Mouse (Mus musculus) midbrain, embryonic 16.5 days (tissue): ENCODE results near the gene Hadha. TPM values are rescaled to one million over a fixed set of nuclear protein-coding genes. Genes with fewer than 3 reads are reported as not detected.
A peak's percentile ranks its signal among the peaks of the same experiment; 100 is the strongest.

ENCODE experiments used
- ATAC-seq: fragments of 200-750 bp; cut with Nextera tagmentation; 2 replicates; pipeline ENCODE4 v1.8.0; 2017; ENCODE audit warnings: moderate TSS enrichment
- H3K27ac ChIP-seq: fragments of 300-500 bp; sonication (generic); 2 replicates; pipeline ENCODE4 v1.5.1; 2014; ENCODE audit warnings: mild to moderate bottlenecking, low read length, mixed read lengths
- H3K27me3 ChIP-seq: fragments of 300-500 bp; sonication (generic); 2 replicates; pipeline ENCODE4 v1.6.1; 2014; ENCODE audit warnings: low read depth, low read length, mixed read lengths; ENCODE audit not compliant: control insufficient read depth, insufficient read depth
- H3K36me3 ChIP-seq: fragments of 300-500 bp; sonication (generic); 2 replicates; pipeline ENCODE4 v1.6.1; 2014; ENCODE audit warnings: mild to moderate bottlenecking, low read length, moderate library complexity, mixed read lengths; ENCODE audit not compliant: control insufficient read depth, insufficient read depth
- H3K4me1 ChIP-seq: fragments of 300-500 bp; sonication (generic); 2 replicates; pipeline ENCODE4 v1.6.1; 2014; ENCODE audit warnings: mild to moderate bottlenecking, low read length, mixed read lengths; ENCODE audit not compliant: control insufficient read depth, insufficient read depth
- H3K4me2 ChIP-seq: fragments of 300-500 bp; sonication (generic); 2 replicates; pipeline ENCODE4 v1.6.1; 2014; ENCODE audit warnings: mild to moderate bottlenecking, low read length, mixed read lengths
- H3K4me3 ChIP-seq: fragments of 300-500 bp; sonication (generic); 2 replicates; pipeline ENCODE4 v1.5.1; 2014; ENCODE audit warnings: low read depth, mild to moderate bottlenecking, low read length, moderate library complexity, mixed read lengths
- H3K9ac ChIP-seq: fragments of 300-500 bp; sonication (generic); 2 replicates; pipeline ENCODE4 v1.6.1; 2014; ENCODE audit warnings: low read depth, low read length, mixed read lengths
- H3K9me3 ChIP-seq: fragments of 300-500 bp; sonication (generic); replicated peaks from 2 replicates; pipeline ENCODE4 v1.6.1; 2014; ENCODE audit warnings: mild to moderate bottlenecking, low read length, mixed read lengths; ENCODE audit not compliant: control insufficient read depth, poor library complexity, severe bottlenecking
- WGBS: fragments of 180-500 bp; shearing (Covaris S2); extraction: QIAGEN DNeasy Blood & Tissue Kit; methylation state at CpG from one replicate; pipeline ENCODE4 v1.1.7; 2014; 5-methylcytosine and 5-hydroxymethylcytosine counted together
- polyA plus RNA-seq: library from polyadenylated mRNA; unstranded; fragments of >200 nt; fragmentation: Nextera tagmentation; extraction: Ambion mirVana; gene quantifications from 2 replicates; pipeline ENCODE4 v1.2.1, GENCODE M21; 2015

The Hadha gene
- polyA plus RNA-seq, result 61.6 and 62.3 TPM in 2 replicates

- Histone ChIP-seq H3K9me3 (no peaks in the 10 kb centered on the region), H3K4me3 (peak within 1 kb of the TSS; percentile 91), H3K4me2 (peak within 1 kb of the TSS; percentile 84), H3K27me3 (no peaks in the 10 kb centered on the region), H3K27ac (peak within 1 kb of the TSS; percentile 93), H3K36me3 (no peaks in the 10 kb centered on the region), H3K9ac (peak within 1 kb of the TSS; percentile 88), H3K4me1 (peaks cover 28% of the 10 kb centered on the region)
- peak; percentile 95 for ATAC-seq
- under 1% methylated on average over 53 of the region's 53 CpGs for WGBS
Measured at GRCm38 (mm10) chr5:30154474-30155394, at the start of gene Hadha, which contains the start of gene Hadhb. Gene Hadha (minus strand): TSS chr5:30155162. Gene Hadhb (plus strand): TSS chr5:30155248.

GRCm38 (mm10) chr5:30204441-30204840, 49.5 kb upstream of the Hadha start:
- Histone ChIP-seq H3K27ac (no peak overlapping the region), H3K4me2 (no peak overlapping the region), H3K4me3 (no peak overlapping the region), H3K9me3 (no peaks in the 10 kb centered on the region), H3K36me3 (no peaks in the 10 kb centered on the region), H3K9ac (no peak overlapping the region), H3K27me3 (no peaks in the 10 kb centered on the region), H3K4me1 (no peaks in the 10 kb centered on the region)
- WGBS, result 67% methylated on average over 1 of the region's 1 CpGs
- ATAC-seq, result no peak

- no peaks in the 10 kb centered on the region for H3K4me1 ChIP-seq
- H3K36me3 ChIP-seq, result no peaks in the 10 kb centered on the region
- ATAC-seq, result no peak
- H3K4me2 ChIP-seq, result no peak overlapping the region
- no peak overlapping the region for H3K9ac ChIP-seq
- WGBS, result 84% methylated on average over 10 of the region's 10 CpGs
- H3K4me3 ChIP-seq, result no peak overlapping the region
- no peaks in the 10 kb centered on the region for H3K9me3 ChIP-seq
- H3K27ac ChIP-seq, result no peak overlapping the region
- no peaks in the 10 kb centered on the region for H3K27me3 ChIP-seq
Measured at GRCm38 (mm10) chr5:30203216-30203885, 48.4 kb upstream of the Hadha start.

- Histone ChIP-seq H3K4me2 (no peak overlapping the region), H3K27me3 (no peaks in the 10 kb centered on the region), H3K9ac (no peak overlapping the region), H3K36me3 (no peaks in the 10 kb centered on the region), H3K9me3 (no peaks in the 10 kb centered on the region), H3K27ac (no peak overlapping the region), H3K4me3 (no peak overlapping the region), H3K4me1 (no peaks in the 10 kb centered on the region)
- WGBS, result 88% methylated on average over 7 of the region's 7 CpGs
- no peak for ATAC-seq
Measured at GRCm38 (mm10) chr5:30202221-30202620, 47.3 kb upstream of the Hadha start.

GRCm38 (mm10) chr5:30201521-30201920, 46.6 kb upstream of the Hadha start:
- Histone ChIP-seq H3K4me1 (no peaks in the 10 kb centered on the region), H3K27me3 (no peaks in the 10 kb centered on the region), H3K36me3 (no peaks in the 10 kb centered on the region), H3K4me3 (no peak overlapping the region), H3K27ac (no peak overlapping the region), H3K4me2 (no peak overlapping the region), H3K9ac (no peak overlapping the region), H3K9me3 (no peaks in the 10 kb centered on the region)
- WGBS, result 43% methylated on average over 5 of the region's 5 CpGs
- ATAC-seq, result peak; percentile 82

- 81% methylated on average over 7 of the region's 7 CpGs for WGBS
Measured at GRCm38 (mm10) chr5:30198257-30198656, 43.3 kb upstream of the Hadha start.

GRCm38 (mm10) chr5:30195340-30195739, 40.4 kb upstream of the Hadha start:
- ATAC-seq, result no peak
- 92% methylated on average over 5 of the region's 5 CpGs for WGBS

More at GRCm38 (mm10) chr5:30198257-30198656, 43.3 kb upstream of the Hadha start:
- Histone ChIP-seq H3K27ac (no peak overlapping the region), H3K27me3 (no peaks in the 10 kb centered on the region), H3K36me3 (no peaks in the 10 kb centered on the region), H3K4me1 (no peaks in the 10 kb centered on the region), H3K9ac (no peak overlapping the region), H3K9me3 (no peaks in the 10 kb centered on the region), H3K4me2 (no peak overlapping the region), H3K4me3 (no peak overlapping the region)
- ATAC-seq, result no peak

GRCm38 (mm10) chr5:30192452-30192851, 37.5 kb upstream of the Hadha start:
- whole genome bisulfite sequencing, result 92% methylated on average over 1 of the region's 1 CpGs
- H3K9me3 ChIP-seq, result no peaks in the 10 kb centered on the region
- no peak overlapping the region for H3K9ac ChIP-seq
- no peaks in the 10 kb centered on the region for H3K27me3 ChIP-seq
- ATAC-seq, result no peak
- H3K36me3 ChIP-seq, result peaks cover 5% of the 10 kb centered on the region
- no peak overlapping the region for H3K4me3 ChIP-seq
- H3K27ac ChIP-seq, result no peak overlapping the region
- no peak overlapping the region for H3K4me2 ChIP-seq
- no peaks in the 10 kb centered on the region for H3K4me1 ChIP-seq

More at GRCm38 (mm10) chr5:30195340-30195739, 40.4 kb upstream of the Hadha start:
- no peaks in the 10 kb centered on the region for H3K9me3 ChIP-seq
- H3K4me1 ChIP-seq, result no peaks in the 10 kb centered on the region
- no peak overlapping the region for H3K4me3 ChIP-seq
- H3K27me3 ChIP-seq, result no peaks in the 10 kb centered on the region
- H3K27ac ChIP-seq, result no peak overlapping the region
- no peak overlapping the region for H3K4me2 ChIP-seq
- no peaks in the 10 kb centered on the region for H3K36me3 ChIP-seq
- no peak overlapping the region for H3K9ac ChIP-seq
